Mouse (Mus musculus) spleen, postnatal 10 days (tissue): Measurements from ENCODE around the gene Zfp341.
A peak's percentile ranks its signal among the peaks of the same experiment; 100 is the strongest.

ENCODE experiments used
- DNase-seq, 2 experiments: peaks; one replicate each; pipeline ENCODE4 v3.0.0; 2021 to 2022; ENCODE audit warnings: low spot score in 2 of 2

Gene Zfp341

DNA sequence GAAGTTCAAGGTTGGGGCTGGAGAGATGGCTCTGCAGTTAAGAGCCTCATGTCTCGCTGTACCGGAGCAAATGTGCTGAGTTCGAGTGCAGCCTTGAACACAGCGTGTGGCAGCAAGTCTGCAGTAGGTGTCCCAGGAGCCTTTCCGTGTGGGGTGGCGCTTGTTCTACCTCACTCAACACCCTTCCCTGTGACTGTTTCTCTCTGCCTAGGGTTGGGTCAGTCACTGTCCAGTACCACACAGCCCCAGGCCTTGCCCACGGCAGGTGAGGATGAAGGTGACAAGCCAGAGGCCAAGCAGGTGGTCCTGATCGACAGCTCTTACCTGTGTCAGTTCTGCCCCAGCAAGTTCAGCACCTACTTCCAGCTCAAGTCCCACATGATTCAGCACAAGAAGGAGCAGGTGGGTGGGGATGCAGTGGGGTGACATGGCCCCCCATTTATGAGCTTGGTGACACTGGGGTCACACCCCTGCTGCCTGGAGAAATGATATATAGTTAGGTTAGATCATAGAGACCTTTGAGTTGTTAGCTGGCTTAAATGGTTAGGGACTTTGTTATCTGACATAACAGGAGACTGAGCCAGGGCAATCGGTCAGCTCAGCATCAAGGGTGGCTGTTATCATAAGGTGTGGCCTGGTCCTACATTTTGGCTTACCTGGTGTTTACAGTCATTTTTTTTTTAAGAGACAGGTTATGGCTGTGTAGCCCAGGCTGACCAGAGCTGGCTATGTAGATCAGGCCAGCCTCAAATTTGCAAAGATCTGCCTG lies 21.0 kb downstream of the Zfp341 start:
- DNase-seq, result peak; percentile 32 to 63

DNA sequence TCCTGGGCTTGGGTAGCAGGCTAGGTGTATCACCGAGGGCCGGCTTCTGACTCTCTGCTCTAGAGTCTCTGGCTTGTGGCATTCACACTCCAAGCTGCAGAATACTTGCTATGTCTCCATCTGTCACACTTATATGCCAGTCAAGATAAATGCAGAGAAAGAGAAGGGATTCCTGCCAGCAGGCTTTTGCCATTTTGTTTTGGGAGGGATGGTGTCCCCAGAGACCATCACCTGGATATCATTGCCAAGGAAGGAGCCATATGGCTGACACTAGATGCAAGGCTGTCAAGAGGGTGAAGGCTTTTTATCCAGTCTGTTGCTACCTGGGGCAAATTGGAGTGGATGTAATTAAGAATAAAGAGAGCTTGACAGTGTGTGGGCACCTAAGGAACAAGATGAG lies 22.7 kb downstream of the Zfp341 start:
- no peak for DNase-seq

GRCm38 (mm10) chr2:154638521-154638920 lies 25.4 kb downstream of the Zfp341 start:
- DNase-seq, result no peak

GRCm38 (mm10) chr2:154639115-154639514 lies 26.0 kb downstream of the Zfp341 start:
- DNase-seq, result no peak

- DNase-seq, result no peak
These were observed 28.1 kb downstream of the Zfp341 start for GRCm38 (mm10) chr2:154641176-154641575.

- no peak for DNase-seq
These were observed 28.9 kb downstream of the Zfp341 start for GRCm38 (mm10) chr2:154642005-154642459.

- no peak for DNase-seq
These were observed 29.8 kb downstream of the Zfp341 start for GRCm38 (mm10) chr2:154642712-154643385.

GRCm38 (mm10) chr2:154646634-154647033 lies 33.5 kb downstream of the Zfp341 start:
- peak in 1 of 2 experiments; percentile 61 for DNase-seq

- peak in 1 of 2 experiments; percentile 62 for DNase-seq
These were observed 35.0 kb downstream of the Zfp341 start for GRCm38 (mm10) chr2:154648086-154648485.

- DNase-seq, result no peak
These were observed 37.3 kb downstream of the Zfp341 start for GRCm38 (mm10) chr2:154650404-154650803.

DNA sequence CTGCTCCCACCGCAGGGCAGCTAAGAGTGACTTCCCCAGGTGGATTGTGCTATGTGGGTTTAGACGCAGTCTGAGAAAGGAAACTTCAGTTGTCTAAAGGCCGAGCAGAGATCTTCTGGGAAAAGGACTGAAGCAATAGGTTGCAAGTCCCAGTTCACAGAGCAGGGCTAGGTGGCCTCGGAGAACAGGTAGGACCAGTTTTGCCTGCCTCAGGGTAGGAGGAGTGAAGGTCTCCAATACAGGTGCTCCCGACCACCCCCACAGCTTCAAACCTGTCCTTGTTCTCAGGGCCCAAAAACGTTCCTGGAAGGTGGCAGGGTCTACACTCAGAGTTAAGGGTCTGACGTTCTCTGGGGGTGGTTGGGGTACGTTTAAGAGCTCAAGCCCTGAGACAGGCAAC lies 38.3 kb downstream of the Zfp341 start, which contains the start of gene Chmp4b:
Gene Chmp4b, plus strand, starts transcription at position 343 of the 400 bp plus-strand sequence.
- no peak for DNase-seq

DNA sequence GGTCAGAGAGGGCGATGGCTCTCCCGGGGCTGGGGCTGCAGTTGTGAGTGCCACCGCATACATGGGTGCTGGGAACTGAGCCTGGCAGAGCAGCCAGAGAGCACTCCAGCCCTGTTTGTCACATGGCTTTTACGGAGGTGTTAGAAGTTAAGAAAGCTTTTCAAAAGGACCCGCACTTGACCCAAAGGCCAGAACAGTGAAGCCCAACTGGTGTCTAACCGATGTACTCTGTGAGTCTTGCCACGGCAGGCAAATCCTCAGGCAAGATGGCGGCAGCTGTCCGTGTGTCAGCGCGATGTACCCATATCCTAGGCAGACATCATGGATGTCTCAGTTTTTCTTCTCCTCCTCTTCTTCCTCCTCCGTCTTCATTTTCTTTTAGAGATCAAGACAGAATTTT lies 41.9 kb downstream of the Zfp341 start:
- no peak for DNase-seq

DNA sequence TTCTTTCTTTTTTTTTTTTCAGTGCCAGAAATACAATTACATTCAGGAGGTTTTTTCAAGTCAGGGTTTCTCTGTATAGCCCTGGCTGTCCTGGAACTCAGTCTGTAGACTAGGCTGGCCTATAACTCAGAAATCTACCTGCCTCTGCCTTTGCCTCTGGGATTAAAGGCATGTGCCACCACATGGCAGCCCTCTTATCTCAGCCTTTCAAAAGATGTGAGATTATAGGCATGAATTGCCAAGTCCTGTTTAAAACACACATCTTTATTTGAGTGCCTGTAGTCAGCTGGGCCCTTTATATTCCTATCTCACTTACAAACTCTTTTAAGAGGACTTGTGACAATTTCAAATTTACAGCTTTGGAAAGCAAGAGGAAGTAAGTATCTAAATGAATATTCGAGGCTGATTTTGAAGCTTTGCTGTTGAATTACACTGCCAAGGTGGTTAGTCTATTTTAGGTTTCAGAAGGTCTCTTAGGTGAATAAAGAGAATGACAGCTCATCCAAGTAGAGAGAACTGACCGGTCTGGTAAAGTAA lies 42.8 kb downstream of the Zfp341 start:
- no peak for DNase-seq

GRCm38 (mm10) chr2:154656710-154657485 lies 43.8 kb downstream of the Zfp341 start:
- DNase-seq, result peak; percentile 92 to 99

DNA sequence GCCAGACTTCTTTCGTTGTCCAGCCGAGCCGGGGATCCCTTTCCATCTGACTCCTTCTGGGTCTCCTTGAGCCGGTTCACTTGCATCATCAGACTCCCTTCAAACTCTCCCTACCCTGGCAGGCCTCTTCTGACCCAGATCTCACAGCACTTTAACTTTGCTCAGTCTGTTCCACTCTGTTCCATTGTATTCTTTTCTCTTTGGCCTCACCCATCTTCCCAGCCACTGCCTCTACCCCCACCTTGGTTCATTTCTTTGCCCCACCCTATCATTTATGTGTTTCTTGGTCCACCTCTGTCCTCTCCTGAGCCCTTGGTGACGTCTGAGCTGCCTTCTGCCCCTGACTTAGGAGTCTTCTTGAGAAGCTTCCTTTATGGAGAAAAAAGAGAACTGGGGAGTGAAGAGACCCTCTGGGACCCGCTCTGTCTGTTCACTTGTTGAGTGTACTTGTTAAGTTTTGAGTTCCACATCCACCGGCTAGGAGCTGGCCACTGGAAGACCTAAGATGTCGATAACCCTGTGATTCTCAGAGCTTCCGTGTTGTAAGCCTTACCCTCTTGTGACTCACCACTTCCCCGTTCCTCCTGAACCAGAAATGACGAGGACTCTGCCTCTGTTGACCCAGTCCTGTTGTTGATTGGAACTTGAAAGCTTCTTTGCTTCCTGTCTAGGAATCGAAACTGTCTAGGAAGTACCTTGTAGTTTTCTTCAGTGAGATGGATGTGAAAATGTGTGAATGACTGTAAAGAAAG lies 44.6 kb downstream of the Zfp341 start:
- DNase-seq, result peak; percentile 51 to 52

DNA sequence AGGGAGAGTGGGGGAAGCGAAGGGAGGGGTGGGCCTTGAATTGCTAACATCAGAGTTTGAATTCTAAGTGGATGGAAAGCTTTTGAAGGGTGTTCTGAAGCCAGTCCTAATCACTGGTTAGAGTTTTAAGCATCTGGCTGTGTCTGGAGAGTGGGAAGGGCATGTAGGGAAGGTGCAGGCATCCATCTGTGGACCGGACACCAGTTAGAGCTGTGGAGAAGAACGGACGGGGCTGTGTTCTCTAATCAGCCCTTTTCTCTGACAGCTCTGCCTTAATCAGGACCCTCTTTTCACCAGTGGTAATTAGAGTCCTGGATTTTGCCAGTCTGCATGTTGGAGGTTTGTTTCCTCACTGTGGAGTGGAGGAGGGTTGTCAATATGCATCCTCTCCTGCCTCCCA lies 46.0 kb downstream of the Zfp341 start:
- DNase-seq, result no peak

- no peak for DNase-seq
These were observed 46.5 kb downstream of the Zfp341 start for GRCm38 (mm10) chr2:154659531-154660074.

GRCm38 (mm10) chr2:154668680-154669079 lies 55.6 kb downstream of the Zfp341 start:
- no peak for DNase-seq

- no peak for DNase-seq
These were observed 57.0 kb downstream of the Zfp341 start for GRCm38 (mm10) chr2:154670106-154670505.

- DNase-seq, result no peak
These were observed 57.6 kb downstream of the Zfp341 start for GRCm38 (mm10) chr2:154670741-154671140.

DNA sequence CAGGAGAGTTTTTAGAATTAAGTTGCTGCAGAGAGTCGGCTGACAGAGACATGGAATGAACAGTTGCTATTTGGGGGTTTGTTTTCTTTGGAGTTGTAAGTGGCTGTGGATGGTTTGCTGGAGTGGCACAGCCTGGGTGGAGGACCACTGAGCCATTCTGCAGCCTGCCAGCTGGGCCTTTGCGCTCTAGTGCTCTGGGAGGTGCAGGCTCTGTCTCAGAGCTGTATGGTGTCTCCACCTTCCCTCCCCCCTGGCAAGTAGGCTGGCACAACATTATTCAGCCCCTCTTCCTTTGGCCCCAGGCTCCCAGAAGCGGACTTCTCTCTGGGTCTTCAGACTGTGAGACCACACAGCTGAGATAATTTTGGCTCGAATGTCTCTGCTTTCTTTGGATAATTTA lies 60.9 kb downstream of the Zfp341 start:
- no peak for DNase-seq
